Mouse (Mus musculus): ENCODE measurements around the gene Dnm3.

DNA sequence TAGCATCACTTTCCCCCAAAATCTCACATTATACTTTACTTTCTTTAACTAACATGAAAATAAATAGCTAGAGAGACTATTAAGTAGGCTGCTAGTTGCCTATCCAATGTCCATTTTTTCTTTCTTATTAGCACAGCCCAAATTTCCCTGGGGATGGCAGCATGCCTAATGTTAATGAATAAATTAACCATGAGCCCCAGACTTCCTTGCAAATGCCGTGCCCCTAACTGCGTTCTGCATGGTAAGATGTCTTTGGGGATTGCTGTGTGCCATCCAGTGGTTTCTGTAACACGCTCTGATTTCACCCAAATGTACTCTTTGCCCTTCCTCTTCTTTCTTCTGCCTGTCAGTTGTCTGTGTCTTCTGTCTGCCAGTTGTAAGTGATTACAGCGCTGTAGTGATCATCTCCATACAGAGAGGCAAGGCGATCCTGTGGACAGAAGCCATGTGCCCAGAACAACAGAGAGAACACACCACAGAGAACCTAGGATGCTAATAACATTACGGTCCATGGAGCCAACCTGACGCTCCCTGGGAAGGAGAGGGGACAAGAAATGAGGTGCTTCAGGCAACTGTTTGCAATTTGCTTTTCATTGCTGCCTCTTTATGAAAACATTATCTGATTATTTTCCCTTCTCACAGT, 64.9 kb downstream of the Dnm3 start:
- TF ChIP-seq POLR2A (IDR thresholded peaks at IDR 0.05; ENCODE audit: borderline replicate concordance, extremely low read depth, insufficient read depth, insufficient read length, poor library complexity, severe bottlenecking) = no peak
- no peak for TF ChIP-seq CTCF (IDR thresholded peaks at IDR 0.05; ENCODE audit: borderline replicate concordance, extremely low read depth, insufficient read depth, insufficient read length)
